Mouse (Mus musculus): ENCODE results near the gene Fam214a.

- TF ChIP-seq POLR2A (IDR thresholded peaks at IDR 0.05; ENCODE audit: low read depth, low read length) (no peak), CTCF (IDR thresholded peaks at IDR 0.05; ENCODE audit: extremely low read depth, insufficient read depth, insufficient read length, insufficient replicate concordance) (no peak)
Observed at GRCm38 (mm10) chr9:75040566-75040965, 87.9 kb downstream of the Fam214a start.
